Mouse (Mus musculus) olfactory bulb, adult 2 months (tissue): Measurements from ENCODE around the gene Olfr750.

ENCODE experiments used
- CTCF ChIP-seq: fragments of 200-500 bp; IDR thresholded peaks from 2 replicates; pipeline ENCODE4 v1.5.1; 2012; ENCODE audit warnings: low read depth, mild to moderate bottlenecking, low read length, moderate library complexity; ENCODE audit not compliant: insufficient read depth
- POLR2A ChIP-seq: fragments of 200-500 bp; IDR thresholded peaks from 2 replicates; pipeline ENCODE4 v1.6.1; 2012; ENCODE audit warnings: mild to moderate bottlenecking, low read depth, low read length, moderate library complexity; ENCODE audit not compliant: insufficient read depth

DNA sequence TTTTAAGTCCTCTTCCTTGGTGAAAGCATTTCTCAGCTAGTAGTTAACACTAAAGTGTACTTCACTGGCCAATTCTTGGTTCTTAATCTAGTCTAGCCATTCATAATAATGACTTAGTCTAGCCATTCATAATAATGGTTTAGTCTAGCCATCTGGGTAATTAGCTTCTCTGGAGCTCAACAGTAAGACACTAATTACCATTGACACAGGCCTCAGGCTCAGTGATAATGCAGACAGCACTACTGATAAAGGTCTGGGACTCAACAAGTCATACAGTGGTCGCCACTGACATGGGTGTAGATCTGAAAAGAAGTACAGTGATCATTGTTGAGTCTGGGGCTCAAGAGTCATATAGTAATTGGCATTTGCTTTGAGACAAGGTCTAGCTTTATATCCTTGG lies 49.4 kb downstream of the Olfr750 start:
- no peak for TF ChIP-seq CTCF
- no peak for TF ChIP-seq POLR2A
